Mouse (Mus musculus) heart, adult 2 months (tissue): ENCODE measurements around the gene Gm45837. TPM values are rescaled to one million over a fixed set of nuclear protein-coding genes. Genes with fewer than 3 reads are reported as not detected.

Experiments used
- DNase-seq, 2 experiments: peaks; one replicate each; pipeline ENCODE4 v3.0.0; 2021
- H3K27ac ChIP-seq: fragments of 200-600 bp; 2 replicates; pipeline ENCODE4 v1.8.1; 2022
- H3K27me3 ChIP-seq: fragments of 200-500 bp; 2 replicates; pipeline ENCODE4 v1.6.1; 2012; ENCODE audit warnings: mild to moderate bottlenecking, low read length, inconsistent platforms, mixed read lengths; ENCODE audit not compliant: control insufficient read depth, insufficient read depth
- H3K36me3 ChIP-seq: fragments of 200-500 bp; 2 replicates; pipeline ENCODE4 v1.6.1; 2012; ENCODE audit warnings: low read length, inconsistent platforms; ENCODE audit not compliant: control insufficient read depth, insufficient read depth
- H3K4me1 ChIP-seq: fragments of 200-500 bp; 2 replicates; pipeline ENCODE4 v1.6.1; 2011; ENCODE audit warnings: low read length; ENCODE audit not compliant: control insufficient read depth, insufficient read depth
- H3K4me3 ChIP-seq: fragments of 200-600 bp; 2 replicates; pipeline ENCODE4 v1.8.1; 2022
- H3K79me2 ChIP-seq: fragments of 200-500 bp; replicated peaks from 2 replicates; pipeline ENCODE4 v1.6.1; 2012; ENCODE audit warnings: mild to moderate bottlenecking, inconsistent platforms, low read length, moderate library complexity, mixed read lengths; ENCODE audit not compliant: control insufficient read depth, insufficient read depth
- H3K9ac ChIP-seq: fragments of 200-500 bp; 2 replicates; pipeline ENCODE4 v1.6.1; 2012; ENCODE audit warnings: low read depth, mild to moderate bottlenecking, control low read depth, inconsistent platforms, low read length, mixed read lengths
- CTCF ChIP-seq: fragments of 200-600 bp; IDR thresholded peaks from 2 replicates; pipeline ENCODE4 v1.8.1; 2022; ENCODE audit warnings: antibody characterized with exemption, mild to moderate bottlenecking, moderate library complexity
- EP300 ChIP-seq: fragments of 200-500 bp; IDR thresholded peaks from 2 replicates; pipeline ENCODE4 v1.6.1; 2011; ENCODE audit warnings: low read depth, low read length, control low read depth; ENCODE audit not compliant: insufficient read depth
- POLR2A ChIP-seq: fragments of 200-500 bp; IDR thresholded peaks from 2 replicates; pipeline ENCODE4 v1.6.1; 2011; ENCODE audit warnings: mild to moderate bottlenecking, low read depth, low read length, control low read depth; ENCODE audit not compliant: insufficient read depth
- WGBS: fragments of 180-500 bp; shearing (Covaris S2); methylation state at CpG from one replicate; pipeline ENCODE4 v1.1.7; 2018; 5-methylcytosine and 5-hydroxymethylcytosine counted together
- intact Hi-C: fragments of 180-260 bp; cut with DNase I; formaldehyde crosslinking; loops from one replicate; pipeline ENCODE4 v1.15.1; 2025
- polyA plus RNA-seq: library from polyadenylated mRNA; depleted of rRNA; stranded (reverse); fragments of >200 nt; gene quantifications from 2 replicates; pipeline ENCODE4 v1.2.3, GENCODE M21; 2012
- total RNA-seq, 2 experiments: library from RNA; stranded (reverse); gene quantifications; 2 replicates each; pipeline ENCODE4 v1.2.3; 2021

Gm45837 gene
- total and polyA plus RNA-seq, 3 experiments: not detected

GRCm38 (mm10) chr7:101403831-101404230 lies 6.9 kb upstream of the Gm45837 start:
- no peak for DNase-seq
- no peak overlapping the region for H3K4me3 ChIP-seq
- intact Hi-C loops: no loop called here

GRCm38 (mm10) chr7:101412796-101413195 lies 2.1 kb downstream of the Gm45837 start:
- H3K36me3 ChIP-seq: no peaks in the 10 kb centered on the region
- H3K79me2 ChIP-seq: no peaks in the 10 kb centered on the region
- TF ChIP-seq EP300 (peak; percentile 91), POLR2A (no peak)
- H3K27me3 ChIP-seq: no peaks in the 10 kb centered on the region
- H3K4me1 ChIP-seq: no peaks in the 10 kb centered on the region; the same call in 1 of the 2 replicates
- H3K9ac ChIP-seq: no peak overlapping the region
- no peak overlapping the region for H3K27ac ChIP-seq
- no peak overlapping the region for H3K4me3 ChIP-seq
- peak; percentile 78 to 84 for DNase-seq
- intact Hi-C loops: loop anchor here (1.0 to 2.0 kb wide), 4 partner anchors 38 to 129 kb away; no protein-coding TSS in a partner anchor

More at GRCm38 (mm10) chr7:101403831-101404230, 6.9 kb upstream of the Gm45837 start:
- H3K4me1 ChIP-seq: no peaks in the 10 kb centered on the region
- no peaks in the 10 kb centered on the region for H3K79me2 ChIP-seq
- no peak for TF ChIP-seq POLR2A
- peak; percentile 47 for TF ChIP-seq CTCF
- no peak for TF ChIP-seq EP300
- H3K27me3 ChIP-seq: no peaks in the 10 kb centered on the region
- H3K27ac ChIP-seq: no peak overlapping the region
- H3K9ac ChIP-seq: no peak overlapping the region
- H3K36me3 ChIP-seq: no peaks in the 10 kb centered on the region
- WGBS: 92% methylated on average over 5 of the region's 5 CpGs

- TF ChIP-seq CTCF (no peak), POLR2A (no peak), EP300 (no peak)
- 62% methylated on average over 4 of the region's 4 CpGs for WGBS
- Histone ChIP-seq H3K9ac (no peak overlapping the region), H3K79me2 (no peaks in the 10 kb centered on the region), H3K27me3 (no peaks in the 10 kb centered on the region), H3K36me3 (no peaks in the 10 kb centered on the region), H3K4me1 (no peaks in the 10 kb centered on the region; the same call in 1 of the 2 replicates), H3K4me3 (no peak overlapping the region), H3K27ac (no peak overlapping the region)
- intact Hi-C loops: no loop called here
- no peak for DNase-seq
Measured at GRCm38 (mm10) chr7:101414209-101414608, 3.5 kb downstream of the Gm45837 start.

- intact Hi-C loops: no loop called here
- TF ChIP-seq EP300 (no peak), CTCF (no peak), POLR2A (no peak)
- 61% methylated on average over 7 of the region's 7 CpGs for WGBS
- H3K4me1 ChIP-seq: no peaks in the 10 kb centered on the region; the same call in 1 of the 2 replicates
- H3K27me3 ChIP-seq: no peaks in the 10 kb centered on the region
- H3K79me2 ChIP-seq: no peaks in the 10 kb centered on the region
- H3K27ac ChIP-seq: no peak overlapping the region
- H3K4me3 ChIP-seq: no peak overlapping the region
- no peak overlapping the region for H3K9ac ChIP-seq
- H3K36me3 ChIP-seq: no peaks in the 10 kb centered on the region
- DNase-seq: peak in 1 of 2 experiments; percentile 12
Measured at GRCm38 (mm10) chr7:101414661-101415511, 4.2 kb downstream of the Gm45837 start.

GRCm38 (mm10) chr7:101415512-101416100 lies 4.9 kb downstream of the Gm45837 start:
- DNase-seq: peak in 1 of 2 experiments; percentile 20
- 46% methylated on average over 8 of the region's 8 CpGs for WGBS
- no peaks in the 10 kb centered on the region for H3K79me2 ChIP-seq
- no peaks in the 10 kb centered on the region; the same call in 1 of the 2 replicates for H3K4me1 ChIP-seq
- no peaks in the 10 kb centered on the region for H3K27me3 ChIP-seq
- H3K9ac ChIP-seq: no peak overlapping the region
- no peak for TF ChIP-seq CTCF
- TF ChIP-seq POLR2A: no peak
- TF ChIP-seq EP300: no peak
- intact Hi-C loops: no loop called here
- H3K27ac ChIP-seq: no peak overlapping the region
- no peaks in the 10 kb centered on the region for H3K36me3 ChIP-seq
- no peak overlapping the region for H3K4me3 ChIP-seq

GRCm38 (mm10) chr7:101416391-101416790 lies 5.7 kb downstream of the Gm45837 start:
- DNase-seq: peak in 1 of 2 experiments; percentile 15
- no peak for TF ChIP-seq POLR2A
- TF ChIP-seq EP300: no peak
- TF ChIP-seq CTCF: no peak
- Histone ChIP-seq H3K9ac (no peak overlapping the region), H3K36me3 (no peaks in the 10 kb centered on the region), H3K27ac (no peak overlapping the region), H3K4me1 (no peaks in the 10 kb centered on the region; the same call in 1 of the 2 replicates), H3K4me3 (no peak overlapping the region), H3K79me2 (no peaks in the 10 kb centered on the region), H3K27me3 (no peaks in the 10 kb centered on the region)
- 53% methylated on average over 5 of the region's 5 CpGs for WGBS
- intact Hi-C loops: no loop called here
